Mouse (Mus musculus): ENCODE measurements around the gene Snx10. TPM values are rescaled to one million over a fixed set of nuclear protein-coding genes. Genes with fewer than 3 reads are reported as not detected.

Gene Snx10
- polyA plus RNA-seq, 1 experiment from 2014 or later, result 41.9 TPM

DNA sequence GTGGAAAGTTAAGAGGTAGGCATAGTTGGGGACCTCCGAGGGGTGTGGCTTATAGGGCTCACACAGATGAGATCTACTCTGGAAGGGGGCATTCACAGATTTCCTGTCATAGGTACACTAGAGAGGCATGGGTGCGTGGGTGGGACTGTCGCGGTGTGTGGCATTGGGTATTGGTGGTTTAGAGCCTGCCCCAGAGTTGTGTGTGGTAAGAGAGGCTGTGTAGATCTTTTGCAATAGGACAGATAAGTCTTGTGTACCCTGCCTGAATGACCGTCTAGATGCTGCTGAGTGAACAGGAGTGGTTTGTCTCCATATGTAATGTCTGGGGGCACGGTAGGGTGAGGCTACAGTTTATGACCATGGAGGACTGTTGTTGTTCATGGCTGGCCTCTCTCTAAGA lies 16.8 kb downstream of the Snx10 start:
- no peaks in the 10 kb centered on the region for H3K27me3 ChIP-seq
- no peak overlapping the region for H3K27ac ChIP-seq (replicated peaks)
- H3K4me2 ChIP-seq (replicated peaks), result no peak overlapping the region
- WGBS, result 94% methylated on average over 6 of the region's 6 CpGs
- H3K9me3 ChIP-seq, result no peaks in the 10 kb centered on the region
- no peak for ATAC-seq (ENCODE audit: low FRiP score, low read depth)
- peaks cover 8% of the 10 kb centered on the region; the same call in 1 of the 2 replicates for H3K36me3 ChIP-seq
- H3K4me3 ChIP-seq, result no peak overlapping the region
- no peak overlapping the region for H3K9ac ChIP-seq (replicated peaks)
- peaks cover 23% of the 10 kb centered on the region for H3K4me1 ChIP-seq

DNA sequence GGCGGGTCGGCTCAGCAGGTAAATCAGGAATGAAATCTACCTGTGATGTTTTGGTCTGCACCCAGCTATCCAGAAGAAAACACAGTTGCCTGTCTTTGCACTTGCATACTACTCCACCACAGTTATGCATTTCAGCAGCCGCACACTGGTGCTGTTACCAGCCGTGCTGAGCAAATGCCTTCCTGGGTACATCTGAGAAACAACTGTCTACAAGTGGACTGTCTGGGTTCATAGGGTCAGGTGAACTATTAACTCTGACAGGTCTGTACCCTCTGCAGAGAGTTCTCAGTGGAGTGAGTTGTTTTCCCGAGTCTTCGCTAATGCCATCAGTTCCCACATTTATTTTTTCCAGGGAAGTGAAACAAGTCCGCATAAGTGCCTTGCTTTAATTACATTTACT lies 17.7 kb downstream of the Snx10 start:
- Histone ChIP-seq H3K9ac (replicated peaks) (no peak overlapping the region), H3K4me2 (replicated peaks) (no peak overlapping the region), H3K36me3 (peaks cover 7% of the 10 kb centered on the region; the same call in 1 of the 2 replicates), H3K9me3 (no peaks in the 10 kb centered on the region), H3K4me1 (peaks cover 24% of the 10 kb centered on the region), H3K27ac (replicated peaks) (no peak overlapping the region), H3K27me3 (no peaks in the 10 kb centered on the region), H3K4me3 (no peak overlapping the region)
- no peak for ATAC-seq (ENCODE audit: low FRiP score, low read depth)
- WGBS, result 88% methylated on average over 7 of the region's 7 CpGs

DNA sequence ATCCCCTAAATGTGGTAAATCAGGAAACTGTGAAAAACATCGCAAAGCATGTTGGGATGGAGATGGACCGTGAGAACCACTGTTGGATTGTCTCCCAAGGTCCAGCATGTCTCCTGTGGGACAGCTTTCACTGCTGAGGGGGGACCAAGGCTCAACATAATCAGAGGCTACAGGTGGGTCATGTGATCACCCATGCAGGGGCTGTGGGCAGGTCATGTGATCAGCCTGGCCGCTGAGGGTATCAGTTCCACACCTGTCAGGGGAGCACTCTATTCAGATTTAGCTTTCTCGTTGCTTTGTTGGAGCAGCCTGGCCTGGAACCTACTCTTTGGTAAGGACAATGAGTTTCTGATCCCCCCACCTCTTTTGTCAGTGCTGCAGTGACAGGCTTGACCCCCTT lies 18.4 kb downstream of the Snx10 start:
- Histone ChIP-seq H3K36me3 (peaks cover 4% of the 10 kb centered on the region; the same call in 1 of the 2 replicates), H3K27me3 (no peaks in the 10 kb centered on the region), H3K4me1 (peaks cover 24% of the 10 kb centered on the region), H3K9me3 (no peaks in the 10 kb centered on the region), H3K27ac (replicated peaks) (no peak overlapping the region), H3K4me2 (replicated peaks) (no peak overlapping the region), H3K9ac (replicated peaks) (no peak overlapping the region), H3K4me3 (no peak overlapping the region)
- WGBS, result 79% methylated on average over 4 of the region's 4 CpGs
- ATAC-seq (ENCODE audit: low FRiP score, low read depth), result no peak

DNA sequence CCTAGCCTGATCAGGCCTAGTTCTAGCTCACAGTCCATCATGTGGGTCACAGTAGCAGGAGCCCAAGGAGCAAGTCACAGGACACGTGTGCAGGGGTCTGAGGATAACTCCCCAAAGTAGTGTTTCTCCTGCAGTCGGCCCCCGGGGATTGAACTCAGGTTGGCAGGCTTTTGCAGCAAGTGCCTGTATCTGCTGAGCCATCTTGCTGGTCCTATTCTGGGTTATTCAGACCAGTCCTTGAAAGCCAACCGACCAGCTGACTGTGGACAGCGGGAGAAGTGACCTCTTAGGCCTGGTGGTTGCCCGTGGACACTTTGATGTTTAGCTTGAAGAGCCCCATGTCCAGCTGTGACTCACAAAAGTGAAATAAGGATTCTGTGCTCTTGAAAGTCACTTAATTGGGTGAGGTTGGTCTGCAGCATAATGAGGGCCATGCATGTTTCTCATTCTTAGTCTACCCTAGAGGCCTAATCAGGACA lies 20.0 kb downstream of the Snx10 start:
- Histone ChIP-seq H3K4me1 (peaks cover 22% of the 10 kb centered on the region), H3K27ac (replicated peaks) (peak overlapping the region; percentile 60; the same call in 1 of the 2 replicates), H3K27me3 (no peaks in the 10 kb centered on the region), H3K4me3 (no peak overlapping the region), H3K36me3 (peaks cover 4% of the 10 kb centered on the region; the same call in 1 of the 2 replicates), H3K9ac (replicated peaks) (no peak overlapping the region), H3K4me2 (replicated peaks) (0 out of 2 replicates have a peak overlapping the region, but pooled peaks have one; percentile 9), H3K9me3 (no peaks in the 10 kb centered on the region)
- 44% methylated on average over 6 of the region's 6 CpGs for WGBS
- ATAC-seq (ENCODE audit: low FRiP score, low read depth), result no peak

DNA sequence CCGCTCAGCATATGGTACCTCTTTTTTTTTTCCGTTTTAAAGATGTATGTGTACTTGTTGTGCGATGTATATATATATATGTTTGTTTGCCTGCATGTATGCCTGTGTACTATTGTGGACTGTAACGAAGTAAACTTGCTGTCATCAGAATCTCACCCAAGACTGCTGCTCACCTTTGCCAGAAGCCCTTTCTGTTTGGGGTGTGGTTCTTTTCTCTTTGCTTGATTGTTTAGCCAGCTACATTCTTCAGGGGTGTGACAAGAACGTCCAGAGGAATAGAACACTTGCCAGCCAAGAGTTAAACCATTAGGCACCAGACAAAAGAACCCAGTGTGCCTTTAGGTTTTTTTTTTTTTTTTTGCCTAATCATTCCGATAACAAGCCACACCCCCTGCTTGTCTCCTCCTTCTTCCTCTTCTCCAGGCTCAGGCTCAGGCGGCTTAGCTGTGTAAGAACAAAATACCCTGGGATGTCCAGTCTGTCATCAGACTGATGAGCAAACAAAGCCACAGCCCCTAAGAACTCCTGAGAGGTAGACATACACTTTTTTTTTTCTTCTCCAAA lies 20.5 kb downstream of the Snx10 start:
- H3K9ac ChIP-seq (replicated peaks), result no peak overlapping the region
- H3K4me1 ChIP-seq, result peaks cover 22% of the 10 kb centered on the region
- H3K27ac ChIP-seq (replicated peaks), result peak overlapping the region; percentile 60
- peak; percentile 34; the same call in 1 of the 2 replicates for ATAC-seq (ENCODE audit: low FRiP score, low read depth)
- H3K4me2 ChIP-seq (replicated peaks), result 0 out of 2 replicates have a peak overlapping the region, but pooled peaks have one; percentile 9
- no peaks in the 10 kb centered on the region for H3K9me3 ChIP-seq
- 31% methylated on average over 7 of the region's 7 CpGs for WGBS
- H3K27me3 ChIP-seq, result no peaks in the 10 kb centered on the region
- H3K4me3 ChIP-seq, result no peak overlapping the region
- peaks cover 3% of the 10 kb centered on the region; the same call in 1 of the 2 replicates for H3K36me3 ChIP-seq

DNA sequence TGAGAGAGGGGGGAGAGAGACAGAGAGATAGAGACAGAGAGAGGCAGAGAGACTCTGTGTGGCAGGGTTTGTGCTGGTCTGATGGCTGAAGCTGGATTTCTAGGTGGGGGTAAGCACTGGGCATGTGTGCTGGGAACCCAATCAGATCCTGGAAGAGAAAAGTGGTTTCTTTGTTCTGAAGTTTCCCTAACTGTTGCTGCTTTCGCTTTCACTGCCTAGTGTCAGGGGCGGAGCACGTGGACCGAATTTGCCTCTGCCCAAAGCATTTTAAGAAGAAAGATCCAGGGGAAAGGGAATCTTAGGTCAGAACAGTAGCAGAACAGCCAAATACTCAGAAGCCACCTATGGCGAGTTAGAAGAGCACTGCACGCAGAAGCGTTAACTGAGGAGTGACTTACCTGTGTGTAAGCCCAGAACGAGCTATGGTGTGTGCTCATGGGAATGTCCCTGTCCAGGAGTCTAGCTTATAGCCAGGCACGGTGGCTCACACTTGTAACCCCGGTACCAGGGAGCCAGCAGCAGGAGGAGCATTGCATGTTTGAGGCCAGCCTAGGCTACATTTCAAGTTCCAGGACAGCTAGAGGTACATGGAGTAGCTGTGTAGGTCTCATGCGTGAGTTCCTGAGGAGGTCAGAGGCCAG lies 21.6 kb downstream of the Snx10 start:
- no peaks in the 10 kb centered on the region for H3K9me3 ChIP-seq
- no peaks in the 10 kb centered on the region for H3K36me3 ChIP-seq
- H3K4me1 ChIP-seq, result peaks cover 22% of the 10 kb centered on the region
- H3K4me2 ChIP-seq (replicated peaks), result no peak overlapping the region
- no peak for ATAC-seq (ENCODE audit: low FRiP score, low read depth)
- no peaks in the 10 kb centered on the region for H3K27me3 ChIP-seq
- H3K4me3 ChIP-seq, result no peak overlapping the region
- 0 out of 2 replicates have a peak overlapping the region, but pooled peaks have one; percentile 15 for H3K9ac ChIP-seq (replicated peaks)
- H3K27ac ChIP-seq (replicated peaks), result no peak overlapping the region
- 80% methylated on average over 11 of the region's 11 CpGs for WGBS

DNA sequence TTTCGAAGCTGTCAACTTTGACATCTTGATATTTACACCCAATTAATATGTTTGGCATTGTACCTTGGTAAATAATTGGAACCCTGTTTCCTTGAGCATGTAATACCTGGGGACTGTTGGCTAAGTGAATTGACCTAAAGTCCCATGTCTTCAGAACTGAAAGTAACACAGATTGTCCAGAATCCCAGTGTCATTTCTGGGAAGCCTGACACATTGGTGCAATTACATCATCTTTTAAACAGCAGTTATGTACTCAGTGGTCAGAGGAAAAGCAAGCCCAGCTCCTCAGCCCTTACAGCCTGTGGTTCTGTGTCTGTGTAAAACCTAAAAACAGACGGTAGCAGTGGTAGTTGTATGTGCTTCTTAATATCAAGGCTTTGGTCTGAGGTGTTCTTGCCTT lies 22.4 kb downstream of the Snx10 start:
- Histone ChIP-seq H3K27ac (replicated peaks) (no peak overlapping the region), H3K9me3 (no peaks in the 10 kb centered on the region), H3K4me3 (no peak overlapping the region), H3K27me3 (no peaks in the 10 kb centered on the region), H3K36me3 (no peaks in the 10 kb centered on the region), H3K4me2 (replicated peaks) (no peak overlapping the region), H3K4me1 (peaks cover 22% of the 10 kb centered on the region), H3K9ac (replicated peaks) (no peak overlapping the region)
- WGBS, result 97% methylated on average over 2 of the region's 2 CpGs
- no peak for ATAC-seq (ENCODE audit: low FRiP score, low read depth)

DNA sequence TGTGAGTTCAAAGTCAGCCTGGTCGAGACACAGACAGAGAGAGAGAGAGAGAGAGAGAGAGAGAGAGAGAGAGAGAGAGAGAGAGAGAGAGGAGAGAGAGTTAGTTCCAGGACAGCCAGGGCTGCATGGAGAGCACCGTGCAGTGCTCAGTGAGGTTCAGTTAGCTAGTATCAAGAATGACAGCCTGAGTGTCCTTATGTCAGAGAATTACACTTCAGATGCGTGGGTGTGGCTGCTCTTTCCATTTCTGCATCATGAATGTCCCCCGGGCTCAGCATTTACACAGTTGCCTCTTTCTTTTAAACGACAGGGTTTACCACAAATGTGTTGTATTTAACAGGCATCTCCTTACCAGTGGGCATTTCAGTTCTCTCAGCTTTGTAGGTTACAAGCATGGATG lies 25.1 kb downstream of the Snx10 start:
- 84% methylated on average over 5 of the region's 5 CpGs for WGBS
- H3K27ac ChIP-seq (replicated peaks), result no peak overlapping the region
- H3K36me3 ChIP-seq, result 0 out of 2 replicates have a peak, but pooled peaks cover 4% of the 10 kb centered on the region
- no peaks in the 10 kb centered on the region for H3K9me3 ChIP-seq
- no peak for ATAC-seq (ENCODE audit: low FRiP score, low read depth)
- H3K4me1 ChIP-seq, result peaks cover 16% of the 10 kb centered on the region
- H3K4me2 ChIP-seq (replicated peaks), result no peak overlapping the region
- H3K9ac ChIP-seq (replicated peaks), result no peak overlapping the region
- H3K27me3 ChIP-seq, result no peaks in the 10 kb centered on the region
- H3K4me3 ChIP-seq, result no peak overlapping the region

DNA sequence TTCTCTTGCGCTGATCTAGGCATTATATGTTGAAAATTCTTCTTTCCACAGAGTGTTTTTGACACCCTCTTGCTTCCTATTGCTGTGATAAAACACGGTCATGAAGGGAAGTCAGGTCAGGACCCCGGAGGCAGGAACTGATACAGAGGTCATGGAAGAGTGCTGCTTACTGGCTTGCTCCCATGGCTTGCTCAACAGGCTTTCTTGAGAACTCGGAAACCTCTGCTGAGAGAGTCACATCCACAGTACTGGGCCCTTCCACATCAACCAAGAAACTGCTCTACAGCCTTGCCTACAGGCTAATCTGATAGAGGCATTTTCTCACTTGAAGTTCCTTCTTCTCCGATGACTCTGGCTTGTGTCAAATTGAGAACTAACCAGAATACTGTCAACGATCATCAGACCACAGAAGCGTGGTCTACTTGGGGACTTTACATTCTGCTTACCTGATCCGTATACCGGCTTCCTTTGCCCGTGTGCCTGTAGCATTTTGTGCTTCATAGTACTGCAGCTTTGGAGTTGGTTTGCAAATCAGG lies 27.6 kb downstream of the Snx10 start:
- ATAC-seq (ENCODE audit: low FRiP score, low read depth), result no peak
- no peak overlapping the region for H3K4me3 ChIP-seq
- H3K9me3 ChIP-seq, result 0 out of 2 replicates have a peak, but pooled peaks cover 3% of the 10 kb centered on the region
- 0 out of 2 replicates have a peak, but pooled peaks cover 4% of the 10 kb centered on the region for H3K36me3 ChIP-seq
- no peaks in the 10 kb centered on the region for H3K27me3 ChIP-seq
- H3K4me1 ChIP-seq, result no peaks in the 10 kb centered on the region
- 92% methylated on average over 10 of the region's 10 CpGs for WGBS
- H3K9ac ChIP-seq (replicated peaks), result no peak overlapping the region
- no peak overlapping the region for H3K4me2 ChIP-seq (replicated peaks)
- no peak overlapping the region for H3K27ac ChIP-seq (replicated peaks)

DNA sequence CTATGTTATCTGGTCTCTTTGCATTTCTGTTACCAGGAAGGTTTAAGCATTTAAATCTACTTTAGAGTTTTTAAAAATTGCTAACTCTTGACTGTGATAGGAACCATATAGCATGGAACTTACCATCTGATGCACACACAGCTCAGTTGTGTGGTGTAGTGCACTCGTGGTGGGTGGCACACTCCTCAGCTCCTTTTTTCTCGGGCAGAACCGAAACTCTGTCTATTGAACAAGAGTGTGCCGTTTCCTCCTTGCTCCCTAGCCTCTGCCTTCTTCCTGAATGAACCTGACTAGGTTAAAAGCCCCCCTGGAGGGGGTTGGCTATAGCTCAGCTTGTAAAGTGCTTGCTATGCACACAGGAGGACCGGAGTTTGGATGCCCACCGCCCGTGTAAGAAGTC lies 32.9 kb downstream of the Snx10 start:
- Histone ChIP-seq H3K4me2 (replicated peaks) (no peak overlapping the region), H3K4me3 (no peak overlapping the region), H3K9ac (replicated peaks) (no peak overlapping the region), H3K27me3 (no peaks in the 10 kb centered on the region), H3K36me3 (no peaks in the 10 kb centered on the region), H3K9me3 (0 out of 2 replicates have a peak, but pooled peaks cover 3% of the 10 kb centered on the region), H3K4me1 (no peaks in the 10 kb centered on the region), H3K27ac (replicated peaks) (no peak overlapping the region)
- 94% methylated on average over 7 of the region's 7 CpGs for whole genome bisulfite sequencing
- no peak for ATAC-seq (ENCODE audit: low FRiP score, low read depth)

DNA sequence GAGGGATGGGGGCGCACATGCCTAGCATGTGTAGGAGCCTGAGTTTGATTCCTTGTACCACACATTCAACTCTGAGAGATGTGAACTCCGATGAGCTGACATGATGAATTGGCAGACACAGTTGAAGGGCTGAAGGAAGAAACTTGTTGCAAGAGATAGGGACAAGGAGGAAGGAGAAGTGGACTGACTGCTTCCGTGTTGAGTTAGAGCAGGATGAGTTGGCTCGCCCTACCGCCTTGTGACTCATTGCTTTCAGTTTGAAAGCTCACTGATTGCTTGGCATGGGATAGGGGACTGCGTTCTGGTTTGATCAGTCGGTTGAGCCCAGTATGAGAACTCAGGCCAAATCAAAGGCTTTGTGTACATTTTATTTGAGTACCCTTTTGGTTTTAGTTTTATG lies 34.6 kb downstream of the Snx10 start:
- no peak for ATAC-seq (ENCODE audit: low FRiP score, low read depth)
- Histone ChIP-seq H3K9ac (replicated peaks) (no peak overlapping the region), H3K27me3 (no peaks in the 10 kb centered on the region), H3K27ac (replicated peaks) (no peak overlapping the region), H3K4me3 (no peak overlapping the region), H3K4me1 (no peaks in the 10 kb centered on the region), H3K36me3 (no peaks in the 10 kb centered on the region; the same call in 1 of the 2 replicates), H3K9me3 (0 out of 2 replicates have a peak, but pooled peaks cover 3% of the 10 kb centered on the region), H3K4me2 (replicated peaks) (no peak overlapping the region)
- 94% methylated on average over 7 of the region's 7 CpGs for WGBS

All from midbrain, embryonic 12.5 days (tissue).